Mouse (Mus musculus): ENCODE measurements around the gene Nepn.

The Nepn gene

GRCm38 (mm10) chr10:52407526-52407925 is 18.8 kb downstream of the Nepn start:
- no peak for DNase-seq

GRCm38 (mm10) chr10:52415020-52415419 is 26.2 kb downstream of the Nepn start:
- DNase-seq, result no peak

GRCm38 (mm10) chr10:52416458-52416857 is 27.7 kb downstream of the Nepn start:
- no peak for DNase-seq

GRCm38 (mm10) chr10:52417299-52417997 is 28.7 kb downstream of the Nepn start, which contains the start of gene Nus1:
TSS of gene Nus1 (plus strand) at chr10:52417547.
- peak; percentile 95 to 97 for DNase-seq

- DNase-seq, result no peak
Measured at GRCm38 (mm10) chr10:52417998-52418860, 29.5 kb downstream of the Nepn start.

- no peak for DNase-seq
Measured at GRCm38 (mm10) chr10:52418931-52419330, 30.2 kb downstream of the Nepn start.

GRCm38 (mm10) chr10:52419402-52419801 is 30.6 kb downstream of the Nepn start:
- DNase-seq, result no peak

GRCm38 (mm10) chr10:52420526-52420925 is 31.8 kb downstream of the Nepn start:
- DNase-seq, result no peak

- DNase-seq, result no peak
Measured at GRCm38 (mm10) chr10:52421716-52422115, 32.9 kb downstream of the Nepn start.

- DNase-seq, result no peak
Measured at GRCm38 (mm10) chr10:52423097-52423496, 34.3 kb downstream of the Nepn start.

GRCm38 (mm10) chr10:52426314-52426980 is 37.7 kb downstream of the Nepn start:
- DNase-seq, result no peak

GRCm38 (mm10) chr10:52427634-52428415 is 39.1 kb downstream of the Nepn start:
- no peak for DNase-seq

GRCm38 (mm10) chr10:52430953-52431352 is 42.2 kb downstream of the Nepn start:
- no peak for DNase-seq

- no peak for DNase-seq
Measured at GRCm38 (mm10) chr10:52434836-52435235, 46.1 kb downstream of the Nepn start.
